Mouse (Mus musculus) hindbrain, embryonic 11.5 days (tissue): Measurements from ENCODE around the gene Negr1. TPM values are rescaled to one million over a fixed set of nuclear protein-coding genes. Genes with fewer than 3 reads are reported as not detected.
"Not testable (repeated sequence)": the region's sequence is repeated elsewhere in the genome, so short reads cannot be mapped to it uniquely, and the experiment has no call there.

ENCODE experiments used
- ATAC-seq: fragments of 200-750 bp; cut with Nextera tagmentation; 2 replicates; pipeline ENCODE4 v1.8.0; 2017; ENCODE audit warnings: mild to moderate bottlenecking, moderate TSS enrichment, moderate library complexity; ENCODE audit not compliant: low FRiP score
- DNase-seq: peaks from one replicate; pipeline ENCODE4 v3.0.0-alpha.2; 2015; ENCODE audit warnings: low spot score
- H3K27ac ChIP-seq: fragments of 300-500 bp; sonication (generic); 2 replicates; pipeline ENCODE4 v1.5.1; 2014; ENCODE audit warnings: mild to moderate bottlenecking, low read depth, low read length
- H3K27me3 ChIP-seq: fragments of 300-500 bp; sonication (generic); 2 replicates; pipeline ENCODE4 v1.6.1; 2014; ENCODE audit warnings: mild to moderate bottlenecking, low read length, moderate library complexity, mixed read lengths; ENCODE audit not compliant: control insufficient read depth, insufficient read depth
- H3K36me3 ChIP-seq: fragments of 300-500 bp; sonication (generic); 2 replicates; pipeline ENCODE4 v1.6.1; 2014; ENCODE audit warnings: mild to moderate bottlenecking, low read length, moderate library complexity, mixed read lengths; ENCODE audit not compliant: control insufficient read depth, insufficient read depth
- H3K4me1 ChIP-seq: fragments of 300-500 bp; sonication (generic); replicated peaks from 2 replicates; pipeline ENCODE4 v1.6.1; 2014; ENCODE audit warnings: low read length, mixed read lengths; ENCODE audit not compliant: control insufficient read depth, insufficient read depth
- H3K4me2 ChIP-seq: fragments of 300-500 bp; sonication (generic); replicated peaks from 2 replicates; pipeline ENCODE4 v1.6.1; 2014; ENCODE audit warnings: mild to moderate bottlenecking, low read depth, low read length
- H3K4me3 ChIP-seq: fragments of 300-500 bp; sonication (generic); 2 replicates; pipeline ENCODE4 v1.5.1; 2014; ENCODE audit warnings: low read depth, low read length
- H3K9ac ChIP-seq: fragments of 300-500 bp; sonication (generic); 2 replicates; pipeline ENCODE4 v1.6.1; 2014; ENCODE audit warnings: low read depth, low read length
- H3K9me3 ChIP-seq: fragments of 300-500 bp; sonication (generic); 2 replicates; pipeline ENCODE4 v1.6.1; 2016; ENCODE audit warnings: low read length; ENCODE audit not compliant: control insufficient read depth
- WGBS: fragments of 180-500 bp; shearing (Covaris S2); extraction: QIAGEN DNeasy Blood & Tissue Kit; methylation state at CpG from one replicate; pipeline ENCODE4 v1.1.7; 2014; 5-methylcytosine and 5-hydroxymethylcytosine counted together
- polyA plus RNA-seq: library from polyadenylated mRNA; unstranded; fragments of >200 nt; fragmentation: Nextera tagmentation; extraction: Ambion mirVana; gene quantifications from 2 replicates; pipeline ENCODE4 v1.2.1, GENCODE M21; 2014

Gene Negr1
- polyA plus RNA-seq, 1 experiment from 2014 or later, result 7.7 TPM

GRCm38 (mm10) chr3:157064438-157064837, 502.8 kb downstream of the Negr1 start:
- WGBS, result 83% methylated on average over 2 of the region's 2 CpGs
- not testable (repeated sequence) for H3K36me3 ChIP-seq, H3K4me2 ChIP-seq, H3K27ac ChIP-seq, H3K27me3 ChIP-seq, DNase-seq, H3K4me3 ChIP-seq, H3K9me3 ChIP-seq, H3K9ac ChIP-seq, H3K4me1 ChIP-seq, ATAC-seq

- H3K27ac ChIP-seq, result no peak overlapping the region
- no peak for DNase-seq
These were observed 504.7 kb downstream of the Negr1 start for GRCm38 (mm10) chr3:157066331-157066730.

GRCm38 (mm10) chr3:157079250-157079965, 517.8 kb downstream of the Negr1 start:
- H3K27ac ChIP-seq, result no peak overlapping the region
- 81% methylated on average over 2 of the region's 2 CpGs for WGBS
- H3K36me3 ChIP-seq, result no peaks in the 10 kb centered on the region
- H3K27me3 ChIP-seq, result no peaks in the 10 kb centered on the region
- no peaks in the 10 kb centered on the region for H3K4me1 ChIP-seq
- H3K4me2 ChIP-seq, result no peak overlapping the region
- ATAC-seq (no peak), DNase-seq (no peak)
- H3K4me3 ChIP-seq, result no peak overlapping the region
- no peaks in the 10 kb centered on the region for H3K9me3 ChIP-seq
- no peak overlapping the region for H3K9ac ChIP-seq

More at GRCm38 (mm10) chr3:157066331-157066730, 504.7 kb downstream of the Negr1 start:
- no peak for ATAC-seq
- no peaks in the 10 kb centered on the region for H3K4me1 ChIP-seq
- no peaks in the 10 kb centered on the region for H3K9me3 ChIP-seq
- no peaks in the 10 kb centered on the region for H3K36me3 ChIP-seq
- H3K4me2 ChIP-seq, result no peak overlapping the region
- H3K9ac ChIP-seq, result no peak overlapping the region
- H3K27me3 ChIP-seq, result no peaks in the 10 kb centered on the region
- H3K4me3 ChIP-seq, result no peak overlapping the region

- Histone ChIP-seq H3K4me3 (no peak overlapping the region), H3K9ac (no peak overlapping the region), H3K9me3 (no peaks in the 10 kb centered on the region), H3K4me2 (no peak overlapping the region), H3K4me1 (no peaks in the 10 kb centered on the region), H3K27me3 (no peaks in the 10 kb centered on the region), H3K36me3 (no peaks in the 10 kb centered on the region), H3K27ac (no peak overlapping the region)
- no peak for DNase-seq
- WGBS, result 71% methylated on average over 1 of the region's 1 CpGs
- ATAC-seq, result no peak
These were observed 518.3 kb downstream of the Negr1 start for GRCm38 (mm10) chr3:157079966-157080306.

- Histone ChIP-seq H3K4me3 (no peak overlapping the region), H3K9ac (no peak overlapping the region), H3K36me3 (no peaks in the 10 kb centered on the region), H3K4me2 (no peak overlapping the region), H3K4me1 (no peaks in the 10 kb centered on the region), H3K9me3 (no peaks in the 10 kb centered on the region), H3K27me3 (no peaks in the 10 kb centered on the region), H3K27ac (no peak overlapping the region)
- DNase-seq (no peak), ATAC-seq (no peak)
- WGBS, result 97% methylated on average over 1 of the region's 1 CpGs
These were observed 519.0 kb downstream of the Negr1 start for GRCm38 (mm10) chr3:157080585-157080984.

- ATAC-seq, result 0 out of 2 replicates have a peak, but pooled peaks have one; percentile 33
- 80% methylated on average over 8 of the region's 8 CpGs for WGBS
These were observed 521.5 kb downstream of the Negr1 start for GRCm38 (mm10) chr3:157082808-157083784.

GRCm38 (mm10) chr3:157085180-157085579, 523.6 kb downstream of the Negr1 start:
- H3K9ac ChIP-seq, result no peak overlapping the region
- H3K27me3 ChIP-seq, result no peaks in the 10 kb centered on the region
- no peak for DNase-seq
- no peak for ATAC-seq
- no peaks in the 10 kb centered on the region for H3K36me3 ChIP-seq
- no peaks in the 10 kb centered on the region for H3K9me3 ChIP-seq
- H3K4me1 ChIP-seq, result no peaks in the 10 kb centered on the region
- no peak overlapping the region for H3K4me3 ChIP-seq
- H3K27ac ChIP-seq, result no peak overlapping the region
- no peak overlapping the region for H3K4me2 ChIP-seq
- 80% methylated on average over 1 of the region's 1 CpGs for WGBS

More at GRCm38 (mm10) chr3:157082808-157083784, 521.5 kb downstream of the Negr1 start:
- H3K4me2 ChIP-seq, result no peak overlapping the region
- H3K36me3 ChIP-seq, result no peaks in the 10 kb centered on the region
- H3K27ac ChIP-seq, result no peak overlapping the region
- H3K9ac ChIP-seq, result no peak overlapping the region
- DNase-seq, result no peak
- no peaks in the 10 kb centered on the region for H3K27me3 ChIP-seq
- no peak overlapping the region for H3K4me3 ChIP-seq
- no peaks in the 10 kb centered on the region for H3K9me3 ChIP-seq
- H3K4me1 ChIP-seq, result no peaks in the 10 kb centered on the region

- Histone ChIP-seq H3K9ac (no peak overlapping the region), H3K4me1 (no peaks in the 10 kb centered on the region), H3K27ac (no peak overlapping the region), H3K4me2 (no peak overlapping the region), H3K4me3 (no peak overlapping the region), H3K9me3 (no peaks in the 10 kb centered on the region), H3K36me3 (no peaks in the 10 kb centered on the region), H3K27me3 (no peaks in the 10 kb centered on the region)
- WGBS, result 68% methylated on average over 4 of the region's 4 CpGs
- DNase-seq (no peak), ATAC-seq (no peak)
These were observed 528.5 kb downstream of the Negr1 start for GRCm38 (mm10) chr3:157090051-157090450.
